17 mouse cellular contexts compared by ENCODE assay signal in genomic region chr9:78174925-78175276, GRCm38 (mm10). TPM values are rescaled to one million over a fixed set of nuclear protein-coding genes. Genes with fewer than 3 reads are reported as not detected.
A peak's percentile ranks its signal among the peaks of the same experiment; 100 is the strongest.
DNase-seq lines count a peak whose midpoint lies in the region; ATAC-seq and TF ChIP-seq lines count a peak whose summit lies in the region.
"Not testable (repeated sequence)": the region's sequence is repeated elsewhere in the genome, so short reads cannot be mapped to it uniquely, and the experiment has no call there.
"Had no signal": no experiment of that assay in that cellular context is flagged by ENCODE, and none has a peak within 500 bp of the region (broad histone marks: within the 10 kb centered on the region; RNA-seq: fewer than 3 reads in every experiment).

No protein-coding gene starts in this region.

- not testable (repeated sequence) for H3K4me1 ChIP-seq in embryonic facial prominence, embryonic 13.5 days; forebrain, embryonic 16.5 days (replicated peaks; ENCODE audit: control insufficient read depth, insufficient read depth, low read length); heart, postnatal 0 days (ENCODE audit: control insufficient read depth, insufficient read depth); hindbrain, postnatal 0 days (ENCODE audit: insufficient read depth, low read length); kidney, postnatal 0 days (replicated peaks; ENCODE audit: insufficient read depth, low read length); lung, embryonic 14.5 days (ENCODE audit: insufficient read depth); stomach, embryonic 15.5 days
- peaks cover 18% of the 10 kb centered on the region for H3K4me1 ChIP-seq in midbrain, embryonic 15.5 days

- ATAC-seq in embryonic facial prominence, embryonic 13.5 days (ENCODE audit: insufficient number of reproducible peaks, insufficient read depth, low FRiP score, low TSS enrichment, low read depth); heart, postnatal 0 days (ENCODE audit: insufficient read depth, low read depth); hindbrain, postnatal 0 days; kidney, postnatal 0 days (replicated peaks; ENCODE audit: low FRiP score, low read depth); stomach, embryonic 15.5 days (ENCODE audit: insufficient read depth, low FRiP score, low read depth): not testable (repeated sequence)
- peak; percentile 21 for ATAC-seq in forebrain, embryonic 16.5 days
- peak; percentile 29; the same call in 1 of the 2 replicates for ATAC-seq in lung, embryonic 14.5 days (ENCODE audit: insufficient read depth)
- ATAC-seq in midbrain, embryonic 15.5 days (replicated peaks), result peak; percentile 51

- H3K4me2 ChIP-seq in embryonic facial prominence, embryonic 13.5 days, result peak overlapping the region; percentile 20; the same call in 1 of the 2 replicates
- H3K4me2 ChIP-seq in forebrain, embryonic 16.5 days (ENCODE audit: low read length); heart, postnatal 0 days (ENCODE audit: low read depth, low read length); kidney, postnatal 0 days (ENCODE audit: low read length); stomach, embryonic 15.5 days: not testable (repeated sequence)
- 0 out of 2 replicates have a peak overlapping the region, but pooled peaks have one; percentile 16 for H3K4me2 ChIP-seq in hindbrain, postnatal 0 days (ENCODE audit: low read depth, low read length)
- H3K4me2 ChIP-seq in lung, embryonic 14.5 days, result 0 out of 2 replicates have a peak overlapping the region, but pooled peaks have one; percentile 12
- H3K4me2 ChIP-seq in midbrain, embryonic 15.5 days, result peak overlapping the region; percentile 15; the same call in 1 of the 2 replicates

- not testable (repeated sequence) for DNase-seq in heart, postnatal 0 days (ENCODE audit: low spot score); hindbrain, postnatal 0 days (ENCODE audit: low spot score); kidney, postnatal 0 days (ENCODE audit: low spot score); lung, embryonic 14.5 days

- TF ChIP-seq EP300 in heart, postnatal 0 days (IDR thresholded peaks at IDR 0.05; ENCODE audit: low read depth), result not testable (repeated sequence)

- H3K27ac ChIP-seq in embryonic facial prominence, embryonic 13.5 days; forebrain, embryonic 16.5 days (ENCODE audit: low read length); lung, embryonic 14.5 days (ENCODE audit: low read depth): not testable (repeated sequence)
- H3K27ac ChIP-seq in heart, postnatal 0 days (ENCODE audit: low read depth), result peak overlapping the region; percentile 99
- peak overlapping the region; percentile 98 for H3K27ac ChIP-seq in hindbrain, postnatal 0 days
- H3K27ac ChIP-seq in kidney, postnatal 0 days, result peak overlapping the region; percentile 40
- H3K27ac ChIP-seq in midbrain, embryonic 15.5 days, result peak overlapping the region; percentile 62
- peak overlapping the region; percentile 18; the same call in 1 of the 2 replicates for H3K27ac ChIP-seq in stomach, embryonic 15.5 days

- 25% methylated on average over 3 of the region's 3 CpGs for whole genome bisulfite sequencing in embryonic facial prominence, embryonic 13.5 days
- WGBS in forebrain, embryonic 16.5 days, result 37% methylated on average over 3 of the region's 3 CpGs
- WGBS in heart, postnatal 0 days, result 34% methylated on average over 3 of the region's 3 CpGs
- WGBS in hindbrain, postnatal 0 days, result 37% methylated on average over 3 of the region's 3 CpGs
- 29% methylated on average over 3 of the region's 3 CpGs for WGBS in kidney, postnatal 0 days
- 26% methylated on average over 3 of the region's 3 CpGs for WGBS in lung, embryonic 14.5 days
- WGBS in midbrain, embryonic 15.5 days, result 39% methylated on average over 3 of the region's 3 CpGs
- 37% methylated on average over 3 of the region's 3 CpGs for WGBS in stomach, embryonic 15.5 days

- H3K9ac ChIP-seq in embryonic facial prominence, embryonic 13.5 days; forebrain, embryonic 16.5 days (replicated peaks; ENCODE audit: low read depth, low read length); heart, postnatal 0 days (replicated peaks; ENCODE audit: low read depth, low read length); hindbrain, postnatal 0 days (replicated peaks; ENCODE audit: low read length); kidney, postnatal 0 days (ENCODE audit: low read depth, low read length); lung, embryonic 14.5 days; midbrain, embryonic 15.5 days; stomach, embryonic 15.5 days: not testable (repeated sequence)

- not testable (repeated sequence) for H3K9me3 ChIP-seq in embryonic facial prominence, embryonic 13.5 days; forebrain, embryonic 16.5 days (ENCODE audit: control insufficient read depth, low read length); heart, postnatal 0 days (replicated peaks; ENCODE audit: control insufficient read depth, low read length); hindbrain, postnatal 0 days (ENCODE audit: low read length); kidney, postnatal 0 days (replicated peaks; ENCODE audit: low read length); lung, embryonic 14.5 days (ENCODE audit: low read depth, low read length); midbrain, embryonic 15.5 days; stomach, embryonic 15.5 days

- H3K27me3 ChIP-seq in embryonic facial prominence, embryonic 13.5 days; forebrain, embryonic 16.5 days (replicated peaks; ENCODE audit: control insufficient read depth, insufficient read depth, low read length); heart, postnatal 0 days (ENCODE audit: control insufficient read depth, insufficient read depth, low read length); hindbrain, postnatal 0 days (ENCODE audit: insufficient read depth, low read length); kidney, postnatal 0 days (ENCODE audit: insufficient read depth, low read length); lung, embryonic 14.5 days (ENCODE audit: insufficient read depth, low read length); midbrain, embryonic 15.5 days (replicated peaks); stomach, embryonic 15.5 days (replicated peaks): not testable (repeated sequence)

- not testable (repeated sequence) for H3K36me3 ChIP-seq in embryonic facial prominence, embryonic 13.5 days; forebrain, embryonic 16.5 days (ENCODE audit: control insufficient read depth, insufficient read depth); heart, postnatal 0 days (replicated peaks; ENCODE audit: control insufficient read depth, insufficient read depth, low read length); hindbrain, postnatal 0 days (ENCODE audit: insufficient read depth, low read length); kidney, postnatal 0 days (ENCODE audit: insufficient read depth, low read length); lung, embryonic 14.5 days (ENCODE audit: insufficient read depth); midbrain, embryonic 15.5 days (replicated peaks); stomach, embryonic 15.5 days

- H3K4me3 ChIP-seq in embryonic facial prominence, embryonic 13.5 days; forebrain, embryonic 16.5 days (replicated peaks; ENCODE audit: low read length); heart, postnatal 0 days (ENCODE audit: low read depth, low read length); hindbrain, postnatal 0 days (ENCODE audit: low read length); kidney, postnatal 0 days (replicated peaks; ENCODE audit: low read depth, low read length); lung, embryonic 14.5 days (ENCODE audit: low read depth, low read length); midbrain, embryonic 15.5 days; stomach, embryonic 15.5 days (replicated peaks): not testable (repeated sequence)

- not testable (repeated sequence) for TF ChIP-seq CTCF in heart, postnatal 0 days (IDR thresholded peaks at IDR 0.05; ENCODE audit: low read depth); hindbrain, postnatal 0 days (IDR thresholded peaks at IDR 0.05; ENCODE audit: low read depth); kidney, postnatal 0 days (IDR thresholded peaks at IDR 0.05; ENCODE audit: low read depth); lung, embryonic 14.5 days (IDR thresholded peaks at IDR 0.05; ENCODE audit: low read depth)

RNA-seq across cellular contexts. Expression of gene Gsta4, which starts 7.7 kb away (rescaled TPM):
- 65.3 and 70.1 TPM in 2 replicates for polyA plus RNA-seq in embryonic facial prominence, embryonic 13.5 days (2015; fragmentation: Nextera tagmentation; extraction: Ambion mirVana)
- 11.9 and 14.9 TPM in 2 replicates for polyA plus RNA-seq in forebrain, embryonic 16.5 days (2015; fragmentation: Nextera tagmentation; extraction: Ambion mirVana)
- 59.8 and 81.1 TPM in 2 replicates for total RNA-seq in heart, postnatal 0 days (2014; rRNA removed; ENCODE audit: low replicate concordance)
- 124 and 134 TPM in 2 replicates for polyA plus RNA-seq in heart, postnatal 0 days (2015; fragmentation: Nextera tagmentation; extraction: Ambion mirVana)
- 7.9 and 17.5 TPM in 2 replicates for total RNA-seq in hindbrain, postnatal 0 days (2014; rRNA removed)
- 51.8 and 55.1 TPM in 2 replicates for polyA plus RNA-seq in hindbrain, postnatal 0 days (2015; fragmentation: Nextera tagmentation; extraction: Ambion mirVana)
- polyA plus RNA-seq in kidney, postnatal 0 days (2015; fragmentation: Nextera tagmentation; extraction: Ambion mirVana), result 194 and 196 TPM in 2 replicates
- polyA plus RNA-seq in lung, embryonic 14.5 days (2014; fragmentation: Nextera tagmentation; extraction: Ambion mirVana), result 48.4 and 58.0 TPM in 2 replicates
- 15.7 and 21.0 TPM in 2 replicates for polyA plus RNA-seq in midbrain, embryonic 15.5 days (2015; fragmentation: Nextera tagmentation; extraction: Ambion mirVana)
- polyA plus RNA-seq in stomach, embryonic 15.5 days (2015; fragmentation: Nextera tagmentation; extraction: Ambion mirVana), result 433 and 454 TPM in 2 replicates
- polyA plus RNA-seq: macrophage had no signal

RNA-seq across cellular contexts. Expression of gene Gsta1, which starts 55.6 kb away (rescaled TPM):
- 0.38 TPM in 1 of 2 replicates, not detected in the other for polyA plus RNA-seq in embryonic facial prominence, embryonic 13.5 days (2015; fragmentation: Nextera tagmentation; extraction: Ambion mirVana)
- not detected in 2 replicates for polyA plus RNA-seq in forebrain, embryonic 16.5 days (2015; fragmentation: Nextera tagmentation; extraction: Ambion mirVana)
- not detected in 2 replicates for total RNA-seq in heart, postnatal 0 days (2014; rRNA removed; ENCODE audit: low replicate concordance)
- 0.45 TPM in 1 of 2 replicates, not detected in the other for polyA plus RNA-seq in heart, postnatal 0 days (2015; fragmentation: Nextera tagmentation; extraction: Ambion mirVana)
- total RNA-seq in hindbrain, postnatal 0 days (2014; rRNA removed), result not detected in 2 replicates
- polyA plus RNA-seq in hindbrain, postnatal 0 days (2015; fragmentation: Nextera tagmentation; extraction: Ambion mirVana), result not detected in 2 replicates
- 23.4 and 33.9 TPM in 2 replicates for polyA plus RNA-seq in kidney, postnatal 0 days (2015; fragmentation: Nextera tagmentation; extraction: Ambion mirVana)
- not detected in 2 replicates for polyA plus RNA-seq in lung, embryonic 14.5 days (2014; fragmentation: Nextera tagmentation; extraction: Ambion mirVana)
- polyA plus RNA-seq in midbrain, embryonic 15.5 days (2015; fragmentation: Nextera tagmentation; extraction: Ambion mirVana), result not detected in 2 replicates
- polyA plus RNA-seq in stomach, embryonic 15.5 days (2015; fragmentation: Nextera tagmentation; extraction: Ambion mirVana), result 36.1 and 42.7 TPM in 2 replicates
- total RNA-seq: adrenal gland, adult 18-20 months; gastrocnemius, postnatal 4 days; layer of hippocampus, adult 8-10 months; left cerebral cortex, postnatal 25 days had no signal
- polyA plus RNA-seq: forebrain, embryonic 10.5 days; heart, embryonic 10.5 days; liver, embryonic 11.5 days; macrophage; midbrain, embryonic 10.5 days had no signal

Comparison
In these comparisons a context has a peak if more than half of its experiments do, and no peak if none do; other contexts are left out.
1. RNA of gene Gsta1, which starts 55.6 kb away (polyA plus RNA-seq): 36.1 to 42.7 TPM in stomach, embryonic 15.5 days and 23.4 to 33.9 TPM in kidney, postnatal 0 days; 0.38 TPM in embryonic facial prominence, embryonic 13.5 days, not detected in hindbrain, postnatal 0 days, not detected in forebrain, embryonic 16.5 days, 0.45 TPM in heart, postnatal 0 days, not detected in lung, embryonic 14.5 days and not detected in midbrain, embryonic 15.5 days; every median in the first group is over 10 times any median in the second.